Mouse (Mus musculus): ENCODE data around the gene Rae1. TPM values are rescaled to one million over a fixed set of nuclear protein-coding genes. Genes with fewer than 3 reads are reported as not detected.
A peak's percentile ranks its signal among the peaks of the same experiment; 100 is the strongest.

The Rae1 gene
- polyA plus RNA-seq, 1 experiment from 2014 or later: 118 TPM

GRCm38 (mm10) chr2:173022056-173022681, 22.3 kb downstream of the Rae1 start:
- H3K4me1 ChIP-seq: peaks cover 51% of the 10 kb centered on the region
- H3K9ac ChIP-seq: peak overlapping the region; percentile 64

GRCm38 (mm10) chr2:173022813-173023212, 22.9 kb downstream of the Rae1 start:
- H3K27ac ChIP-seq: no peak overlapping the region
- H3K36me3 ChIP-seq (replicated peaks): no peaks in the 10 kb centered on the region
- H3K9me3 ChIP-seq: no peaks in the 10 kb centered on the region
- H3K4me1 ChIP-seq: peaks cover 51% of the 10 kb centered on the region
- H3K4me3 ChIP-seq: peak overlapping the region; percentile 79
- peaks cover 28% of the 10 kb centered on the region for H3K27me3 ChIP-seq (replicated peaks)
- ATAC-seq (replicated peaks): no peak
- WGBS: 21% methylated on average over 10 of the region's 10 CpGs
- peak overlapping the region; percentile 59 for H3K4me2 ChIP-seq
- peak overlapping the region; percentile 64 for H3K9ac ChIP-seq

More at GRCm38 (mm10) chr2:173022056-173022681, 22.3 kb downstream of the Rae1 start:
- no peaks in the 10 kb centered on the region for H3K9me3 ChIP-seq
- H3K4me3 ChIP-seq: peak overlapping the region; percentile 79
- peak; percentile 63 for ATAC-seq (replicated peaks)
- H3K36me3 ChIP-seq (replicated peaks): no peaks in the 10 kb centered on the region
- peak overlapping the region; percentile 61 for H3K27ac ChIP-seq
- peaks cover 28% of the 10 kb centered on the region for H3K27me3 ChIP-seq (replicated peaks)
- H3K4me2 ChIP-seq: peak overlapping the region; percentile 59
- under 1% methylated on average over 51 of the region's 51 CpGs for WGBS

- Histone ChIP-seq H3K4me2 (peak overlapping the region; percentile 59), H3K9me3 (no peaks in the 10 kb centered on the region), H3K36me3 (replicated peaks) (no peaks in the 10 kb centered on the region), H3K9ac (no peak overlapping the region), H3K4me3 (0 out of 2 replicates have a peak overlapping the region, but pooled peaks have one; percentile 79), H3K27me3 (replicated peaks) (peaks cover 28% of the 10 kb centered on the region), H3K27ac (no peak overlapping the region), H3K4me1 (peaks cover 53% of the 10 kb centered on the region)
- ATAC-seq (replicated peaks): no peak
- WGBS: 82% methylated on average over 7 of the region's 7 CpGs
These were observed 23.5 kb downstream of the Rae1 start for GRCm38 (mm10) chr2:173023371-173023851.

- WGBS: 84% methylated on average over 4 of the region's 4 CpGs
These were observed 24.0 kb downstream of the Rae1 start for GRCm38 (mm10) chr2:173023966-173024365.

GRCm38 (mm10) chr2:173024392-173024791, 24.5 kb downstream of the Rae1 start:
- H3K4me3 ChIP-seq: no peak overlapping the region
- no peak overlapping the region for H3K9ac ChIP-seq
- H3K36me3 ChIP-seq (replicated peaks): no peaks in the 10 kb centered on the region
- WGBS: 77% methylated on average over 8 of the region's 8 CpGs
- H3K4me2 ChIP-seq: no peak overlapping the region
- H3K9me3 ChIP-seq: no peaks in the 10 kb centered on the region
- peaks cover 18% of the 10 kb centered on the region for H3K27me3 ChIP-seq (replicated peaks)
- no peak overlapping the region for H3K27ac ChIP-seq
- ATAC-seq (replicated peaks): no peak
- H3K4me1 ChIP-seq: peaks cover 53% of the 10 kb centered on the region

More at GRCm38 (mm10) chr2:173023966-173024365, 24.0 kb downstream of the Rae1 start:
- Histone ChIP-seq H3K4me2 (no peak overlapping the region), H3K9me3 (no peaks in the 10 kb centered on the region), H3K27ac (no peak overlapping the region), H3K4me1 (peaks cover 53% of the 10 kb centered on the region), H3K4me3 (no peak overlapping the region), H3K9ac (no peak overlapping the region), H3K36me3 (replicated peaks) (no peaks in the 10 kb centered on the region), H3K27me3 (replicated peaks) (peaks cover 23% of the 10 kb centered on the region)
- ATAC-seq (replicated peaks): no peak

- H3K9ac ChIP-seq: no peak overlapping the region
- WGBS: 27% methylated on average over 4 of the region's 4 CpGs
These were observed 25.0 kb downstream of the Rae1 start for GRCm38 (mm10) chr2:173024938-173025337.

GRCm38 (mm10) chr2:173026286-173026685, 26.4 kb downstream of the Rae1 start:
- Histone ChIP-seq H3K36me3 (replicated peaks) (no peaks in the 10 kb centered on the region), H3K4me1 (peaks cover 41% of the 10 kb centered on the region)

More at GRCm38 (mm10) chr2:173024938-173025337, 25.0 kb downstream of the Rae1 start:
- no peak overlapping the region for H3K4me3 ChIP-seq
- peaks cover 48% of the 10 kb centered on the region for H3K4me1 ChIP-seq
- no peak for ATAC-seq (replicated peaks)
- H3K27ac ChIP-seq: no peak overlapping the region
- peaks cover 14% of the 10 kb centered on the region for H3K27me3 ChIP-seq (replicated peaks)
- no peaks in the 10 kb centered on the region for H3K9me3 ChIP-seq
- H3K4me2 ChIP-seq: no peak overlapping the region
- no peaks in the 10 kb centered on the region for H3K36me3 ChIP-seq (replicated peaks)

GRCm38 (mm10) chr2:173026688-173027131, 26.8 kb downstream of the Rae1 start:
- ATAC-seq (replicated peaks): no peak
- Histone ChIP-seq H3K4me1 (peaks cover 41% of the 10 kb centered on the region), H3K27me3 (replicated peaks) (no peaks in the 10 kb centered on the region), H3K9ac (no peak overlapping the region), H3K36me3 (replicated peaks) (no peaks in the 10 kb centered on the region), H3K27ac (no peak overlapping the region), H3K9me3 (no peaks in the 10 kb centered on the region), H3K4me2 (no peak overlapping the region), H3K4me3 (no peak overlapping the region)
- 89% methylated on average over 3 of the region's 3 CpGs for WGBS

More at GRCm38 (mm10) chr2:173026286-173026685, 26.4 kb downstream of the Rae1 start:
- H3K9ac ChIP-seq: no peak overlapping the region
- H3K27ac ChIP-seq: no peak overlapping the region
- ATAC-seq (replicated peaks): no peak
- H3K4me2 ChIP-seq: no peak overlapping the region
- H3K9me3 ChIP-seq: no peaks in the 10 kb centered on the region
- no peak overlapping the region for H3K4me3 ChIP-seq
- peaks cover under 1% of the 10 kb centered on the region for H3K27me3 ChIP-seq (replicated peaks)
- 82% methylated on average over 5 of the region's 5 CpGs for WGBS

GRCm38 (mm10) chr2:173027169-173027823, 27.4 kb downstream of the Rae1 start:
- Histone ChIP-seq H3K9ac (no peak overlapping the region), H3K4me1 (peaks cover 40% of the 10 kb centered on the region), H3K9me3 (no peaks in the 10 kb centered on the region), H3K27ac (no peak overlapping the region), H3K4me3 (no peak overlapping the region), H3K4me2 (no peak overlapping the region), H3K27me3 (replicated peaks) (no peaks in the 10 kb centered on the region), H3K36me3 (replicated peaks) (no peaks in the 10 kb centered on the region)
- ATAC-seq (replicated peaks): no peak
- WGBS: 92% methylated on average over 6 of the region's 6 CpGs

- no peaks in the 10 kb centered on the region for H3K36me3 ChIP-seq (replicated peaks)
- WGBS: 66% methylated on average over 4 of the region's 4 CpGs
- no peak overlapping the region for H3K4me2 ChIP-seq
- no peaks in the 10 kb centered on the region for H3K27me3 ChIP-seq (replicated peaks)
- no peak overlapping the region for H3K4me3 ChIP-seq
- H3K9ac ChIP-seq: no peak overlapping the region
- no peak overlapping the region for H3K27ac ChIP-seq
- ATAC-seq (replicated peaks): no peak
- H3K4me1 ChIP-seq: peaks cover 34% of the 10 kb centered on the region
- H3K9me3 ChIP-seq: no peaks in the 10 kb centered on the region
These were observed 28.0 kb downstream of the Rae1 start for GRCm38 (mm10) chr2:173027824-173028495.

GRCm38 (mm10) chr2:173028508-173029031, 28.7 kb downstream of the Rae1 start:
- peaks cover 28% of the 10 kb centered on the region for H3K4me1 ChIP-seq
- H3K27ac ChIP-seq: no peak overlapping the region
- no peaks in the 10 kb centered on the region for H3K9me3 ChIP-seq
- no peak overlapping the region for H3K4me2 ChIP-seq
- no peak for ATAC-seq (replicated peaks)
- H3K9ac ChIP-seq: no peak overlapping the region
- no peaks in the 10 kb centered on the region for H3K36me3 ChIP-seq (replicated peaks)
- no peak overlapping the region for H3K4me3 ChIP-seq
- no peaks in the 10 kb centered on the region for H3K27me3 ChIP-seq (replicated peaks)
- WGBS: 91% methylated on average over 3 of the region's 3 CpGs
